Mouse (Mus musculus) ES-Bruce4 (cell line): ENCODE results near the gene Ccdc33. TPM values are rescaled to one million over a fixed set of nuclear protein-coding genes. Genes with fewer than 3 reads are reported as not detected.

Experiments
- H3K27ac ChIP-seq: 2 replicates; pipeline ENCODE4 v1.5.1; 2012; ENCODE audit warnings: low read length, inconsistent platforms; ENCODE audit not compliant: insufficient read depth
- H3K27me3 ChIP-seq: 2 replicates; pipeline ENCODE4 v1.6.1; 2012; ENCODE audit warnings: mild to moderate bottlenecking, low read length, inconsistent platforms; ENCODE audit not compliant: control insufficient read depth, poor library complexity, insufficient read depth, severe bottlenecking
- H3K36me3 ChIP-seq: 2 replicates; pipeline ENCODE4 v1.6.1; 2012; ENCODE audit warnings: inconsistent platforms, mild to moderate bottlenecking, low read length, moderate library complexity; ENCODE audit not compliant: control insufficient read depth, poor library complexity, insufficient read depth, severe bottlenecking
- H3K4me1 ChIP-seq: one replicate; pipeline ENCODE4 v1.8.1; 2011; ENCODE audit warnings: low read length; ENCODE audit not compliant: control insufficient read depth, insufficient read depth
- H3K4me3 ChIP-seq: 2 replicates; pipeline ENCODE4 v1.5.1; 2011; ENCODE audit warnings: low read depth, mild to moderate bottlenecking, low read length
- H3K9ac ChIP-seq: 2 replicates; pipeline ENCODE4 v1.6.1; 2012; ENCODE audit warnings: low read depth, mild to moderate bottlenecking, inconsistent platforms; ENCODE audit not compliant: poor library complexity, severe bottlenecking
- H3K9me3 ChIP-seq: replicated peaks from 2 replicates; pipeline ENCODE4 v1.6.1; 2012; ENCODE audit warnings: mild to moderate bottlenecking, low read length, inconsistent platforms; ENCODE audit not compliant: control insufficient read depth, poor library complexity, insufficient read depth, severe bottlenecking
- CTCF ChIP-seq: IDR thresholded peaks from one replicate; pipeline ENCODE4 v1.8.1; 2011; ENCODE audit warnings: low read depth, low read length
- EP300 ChIP-seq: IDR thresholded peaks from 2 replicates; pipeline ENCODE4 v1.6.1; 2011; ENCODE audit warnings: low read depth, low read length; ENCODE audit not compliant: insufficient read depth
- POLR2A ChIP-seq: IDR thresholded peaks from one replicate; pipeline ENCODE4 v1.8.1; 2011; ENCODE audit warnings: low read length; ENCODE audit not compliant: insufficient read depth
- polyA plus RNA-seq: library from polyadenylated mRNA; stranded (reverse); fragments of >200 nt; gene quantifications from 2 replicates; pipeline ENCODE4 v1.2.4, GENCODE M21; 2011; ENCODE audit warnings: low read depth; ENCODE audit not compliant: missing spikeins, insufficient read depth, insufficient read length

Gene Ccdc33
- polyA plus RNA-seq, 1 experiment, result not detected

DNA sequence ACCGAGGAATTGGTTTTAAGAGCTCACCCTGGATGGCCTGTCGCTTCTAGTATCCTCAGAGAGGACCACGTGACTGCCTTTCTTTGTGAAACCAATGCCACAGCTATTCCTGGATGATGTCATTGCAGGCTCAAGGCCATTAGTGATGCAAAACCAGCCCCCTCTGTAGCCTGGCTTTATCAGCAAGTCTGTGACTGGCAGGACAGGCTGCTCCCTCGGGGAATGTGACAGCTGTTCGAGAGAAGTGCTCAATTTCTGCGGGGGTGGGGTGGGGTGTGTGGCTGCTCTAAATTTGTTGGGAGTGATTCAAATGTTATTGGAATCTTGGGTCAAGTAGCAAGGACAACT, 109.6 kb downstream of the Ccdc33 start:
- Histone ChIP-seq H3K9ac (0 out of 2 replicates have a peak overlapping the region, but pooled peaks have one; percentile 27), H3K27me3 (no peaks in the 10 kb centered on the region), H3K4me3 (peak overlapping the region; percentile 32), H3K9me3 (peaks cover 14% of the 10 kb centered on the region), H3K27ac (peak overlapping the region; percentile 39; the same call in 1 of the 2 replicates), H3K36me3 (no peaks in the 10 kb centered on the region), H3K4me1 (peaks cover 12% of the 10 kb centered on the region)
- TF ChIP-seq CTCF (no peak), EP300 (peak; percentile 72; the same call in 1 of the 2 replicates)

DNA sequence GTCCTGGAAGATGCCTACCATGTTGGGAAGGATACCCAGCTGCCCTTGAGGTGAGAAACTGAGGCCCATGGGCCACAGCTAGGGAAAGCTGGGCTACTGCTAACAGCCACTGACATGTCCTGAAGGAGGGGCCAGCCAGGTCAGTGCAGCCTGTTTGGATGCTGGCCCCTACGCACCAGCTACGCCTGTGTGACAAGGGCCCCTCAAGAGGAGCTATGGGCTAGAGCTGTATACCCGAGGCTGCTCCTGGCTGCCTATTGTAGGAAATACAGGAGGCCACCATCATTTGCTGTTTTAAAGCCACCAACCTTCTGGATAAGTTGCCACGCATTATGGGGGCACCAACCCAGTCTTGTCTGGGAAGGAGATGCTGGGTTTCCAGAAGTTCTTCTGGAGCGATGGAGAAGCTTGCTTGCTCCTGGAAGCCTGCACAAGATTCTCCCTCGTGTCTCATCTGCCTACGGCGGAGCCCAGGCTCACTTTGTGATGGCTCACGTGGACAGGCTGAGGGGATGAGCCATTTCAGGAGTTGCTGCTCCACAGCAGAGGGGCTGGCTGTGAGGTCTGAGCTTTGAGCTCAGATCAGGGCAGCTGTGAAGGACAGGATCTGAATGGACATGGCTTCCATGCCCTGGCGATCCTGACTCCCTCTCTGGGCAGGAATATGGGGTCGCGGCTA, 110.1 kb downstream of the Ccdc33 start:
- H3K36me3 ChIP-seq, result no peaks in the 10 kb centered on the region
- TF ChIP-seq EP300 (no peak), POLR2A (no peak), CTCF (no peak)
- H3K4me1 ChIP-seq, result peaks cover 12% of the 10 kb centered on the region
- peak overlapping the region; percentile 39; the same call in 1 of the 2 replicates for H3K27ac ChIP-seq
- H3K9ac ChIP-seq, result peak overlapping the region; percentile 27; the same call in 1 of the 2 replicates
- peaks cover 14% of the 10 kb centered on the region for H3K9me3 ChIP-seq
- H3K4me3 ChIP-seq, result peak overlapping the region; percentile 32
- no peaks in the 10 kb centered on the region for H3K27me3 ChIP-seq

GRCm38 (mm10) chr9:58005753-58006461, 112.7 kb downstream of the Ccdc33 start, which contains the start of gene Cyp11a1:
TSS of gene Cyp11a1 (plus strand) at chr9:58006411.
- TF ChIP-seq CTCF (no peak), EP300 (peak; percentile 72; the same call in 1 of the 2 replicates)
- H3K4me1 ChIP-seq, result peaks cover 3% of the 10 kb centered on the region

DNA sequence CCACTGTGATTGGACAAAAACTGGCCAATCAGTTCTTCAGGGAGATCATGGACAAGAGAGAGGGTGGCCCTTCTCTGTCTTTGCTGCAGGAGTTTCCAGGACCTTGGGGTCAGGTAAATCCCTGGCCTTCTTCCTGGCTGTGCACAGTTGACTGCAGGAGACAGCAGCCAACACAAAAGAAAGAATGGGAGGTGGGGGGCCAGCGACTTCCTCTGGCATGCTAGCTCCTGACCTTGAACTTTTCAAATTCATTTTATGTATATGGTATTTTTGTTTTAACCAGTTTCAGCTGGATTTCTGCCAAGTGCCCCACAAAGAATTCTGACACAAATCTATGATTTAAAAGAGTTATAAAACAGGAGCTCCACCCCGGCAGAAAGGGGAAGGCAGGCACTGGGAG, 115.4 kb downstream of the Ccdc33 start:
- Histone ChIP-seq H3K27ac (peak overlapping the region; percentile 66), H3K9ac (no peak overlapping the region), H3K36me3 (no peaks in the 10 kb centered on the region), H3K9me3 (peaks cover 14% of the 10 kb centered on the region), H3K4me3 (no peak overlapping the region), H3K4me1 (no peaks in the 10 kb centered on the region), H3K27me3 (no peaks in the 10 kb centered on the region)
- peak; percentile 79 for TF ChIP-seq EP300
- no peak for TF ChIP-seq CTCF

More at GRCm38 (mm10) chr9:58005753-58006461, 112.7 kb downstream of the Ccdc33 start, which contains the start of gene Cyp11a1:
- Histone ChIP-seq H3K9me3 (peaks cover 14% of the 10 kb centered on the region), H3K36me3 (no peaks in the 10 kb centered on the region), H3K4me3 (no peak within 1 kb of the TSS), H3K9ac (no peak within 1 kb of the TSS), H3K27me3 (no peaks in the 10 kb centered on the region), H3K27ac (no peak within 1 kb of the TSS)

- TF ChIP-seq CTCF (no peak), EP300 (no peak), POLR2A (no peak)
These were observed 118.9 kb downstream of the Ccdc33 start for GRCm38 (mm10) chr9:57999676-58000075.

GRCm38 (mm10) chr9:57998685-57999084, 119.9 kb downstream of the Ccdc33 start:
- Histone ChIP-seq H3K4me3 (no peak overlapping the region), H3K9me3 (no peaks in the 10 kb centered on the region), H3K4me1 (no peaks in the 10 kb centered on the region), H3K9ac (no peak overlapping the region), H3K36me3 (no peaks in the 10 kb centered on the region), H3K27me3 (no peaks in the 10 kb centered on the region), H3K27ac (no peak overlapping the region)
- TF ChIP-seq POLR2A (no peak), CTCF (no peak), EP300 (no peak)

More at GRCm38 (mm10) chr9:57999676-58000075, 118.9 kb downstream of the Ccdc33 start:
- Histone ChIP-seq H3K9me3 (peaks cover 6% of the 10 kb centered on the region; the same call in 1 of the 2 replicates), H3K27ac (no peak overlapping the region), H3K36me3 (no peaks in the 10 kb centered on the region), H3K27me3 (no peaks in the 10 kb centered on the region), H3K4me1 (no peaks in the 10 kb centered on the region), H3K9ac (no peak overlapping the region), H3K4me3 (no peak overlapping the region)
